Mouse (Mus musculus): ENCODE measurements around the gene Mat2a. TPM values are rescaled to one million over a fixed set of nuclear protein-coding genes. Genes with fewer than 3 reads are reported as not detected.

Gene Mat2a
- polyA plus RNA-seq, 1 experiment from 2014 or later = 463 TPM

- Histone ChIP-seq H3K27ac (ENCODE audit: low read depth, low read length) (no peak overlapping the region), H3K4me2 (no peak overlapping the region)
- peak; percentile 37 for DNase-seq (ENCODE audit: low spot score, missing footprints)
Measured at GRCm38 (mm10) chr6:72410003-72410402, 29.4 kb downstream of the Mat2a start.

GRCm38 (mm10) chr6:72409567-72409966, 29.8 kb downstream of the Mat2a start:
- Histone ChIP-seq H3K9me3 (ENCODE audit: control insufficient read depth, low read length) (no peaks in the 10 kb centered on the region), H3K36me3 (ENCODE audit: control insufficient read depth, insufficient read depth, low read length) (no peaks in the 10 kb centered on the region), H3K27ac (ENCODE audit: low read depth, low read length) (no peak overlapping the region), H3K9ac (ENCODE audit: low read length) (no peak overlapping the region), H3K4me3 (ENCODE audit: low read depth, low read length) (no peak overlapping the region), H3K27me3 (ENCODE audit: control insufficient read depth, insufficient read depth, low read length) (no peaks in the 10 kb centered on the region), H3K4me2 (no peak overlapping the region), H3K4me1 (ENCODE audit: control insufficient read depth, insufficient read depth, low read length) (peaks cover under 1% of the 10 kb centered on the region; the same call in 1 of the 2 replicates)
- ATAC-seq (ENCODE audit: low FRiP score) (no peak), DNase-seq (ENCODE audit: low spot score, missing footprints) (peak; percentile 97)
- 20% methylated on average over 3 of the region's 3 CpGs for WGBS

More at GRCm38 (mm10) chr6:72410003-72410402, 29.4 kb downstream of the Mat2a start:
- no peaks in the 10 kb centered on the region for H3K27me3 ChIP-seq (ENCODE audit: control insufficient read depth, insufficient read depth, low read length)
- H3K36me3 ChIP-seq (ENCODE audit: control insufficient read depth, insufficient read depth, low read length) = no peaks in the 10 kb centered on the region
- H3K4me3 ChIP-seq (ENCODE audit: low read depth, low read length) = no peak overlapping the region
- H3K9ac ChIP-seq (ENCODE audit: low read length) = no peak overlapping the region
- ATAC-seq (ENCODE audit: low FRiP score) = no peak
- H3K4me1 ChIP-seq (ENCODE audit: control insufficient read depth, insufficient read depth, low read length) = peaks cover 4% of the 10 kb centered on the region
- 33% methylated on average over 1 of the region's 1 CpGs for whole genome bisulfite sequencing
- H3K9me3 ChIP-seq (ENCODE audit: control insufficient read depth, low read length) = no peaks in the 10 kb centered on the region

- peak; percentile 68 for ATAC-seq (ENCODE audit: low FRiP score)
- H3K9me3 ChIP-seq (ENCODE audit: control insufficient read depth, low read length) = no peaks in the 10 kb centered on the region
- whole genome bisulfite sequencing = 3% methylated on average over 5 of the region's 5 CpGs
Measured at GRCm38 (mm10) chr6:72407119-72407518, 32.2 kb downstream of the Mat2a start.

GRCm38 (mm10) chr6:72405356-72405755, 34.0 kb downstream of the Mat2a start:
- Histone ChIP-seq H3K9me3 (ENCODE audit: control insufficient read depth, low read length) (no peaks in the 10 kb centered on the region), H3K9ac (ENCODE audit: low read length) (no peak overlapping the region), H3K4me3 (ENCODE audit: low read depth, low read length) (no peak overlapping the region), H3K36me3 (ENCODE audit: control insufficient read depth, insufficient read depth, low read length) (no peaks in the 10 kb centered on the region), H3K4me1 (ENCODE audit: control insufficient read depth, insufficient read depth, low read length) (no peaks in the 10 kb centered on the region), H3K27ac (ENCODE audit: low read depth, low read length) (no peak overlapping the region), H3K4me2 (no peak overlapping the region), H3K27me3 (ENCODE audit: control insufficient read depth, insufficient read depth, low read length) (no peaks in the 10 kb centered on the region)
- DNase-seq (ENCODE audit: low spot score, missing footprints) (peak; percentile 64), ATAC-seq (ENCODE audit: low FRiP score) (no peak)
- WGBS = 78% methylated on average over 7 of the region's 7 CpGs

More at GRCm38 (mm10) chr6:72407119-72407518, 32.2 kb downstream of the Mat2a start:
- H3K27ac ChIP-seq (ENCODE audit: low read depth, low read length) = no peak overlapping the region
- H3K4me3 ChIP-seq (ENCODE audit: low read depth, low read length) = no peak overlapping the region
- no peaks in the 10 kb centered on the region for H3K27me3 ChIP-seq (ENCODE audit: control insufficient read depth, insufficient read depth, low read length)
- H3K4me1 ChIP-seq (ENCODE audit: control insufficient read depth, insufficient read depth, low read length) = no peaks in the 10 kb centered on the region
- DNase-seq (ENCODE audit: low spot score, missing footprints) = peak; percentile 98
- H3K4me2 ChIP-seq = no peak overlapping the region
- no peak overlapping the region for H3K9ac ChIP-seq (ENCODE audit: low read length)
- no peaks in the 10 kb centered on the region for H3K36me3 ChIP-seq (ENCODE audit: control insufficient read depth, insufficient read depth, low read length)

- no peak overlapping the region for H3K4me2 ChIP-seq
- no peaks in the 10 kb centered on the region for H3K9me3 ChIP-seq (ENCODE audit: control insufficient read depth, low read length)
- no peak overlapping the region for H3K9ac ChIP-seq (ENCODE audit: low read length)
- ATAC-seq (ENCODE audit: low FRiP score) = 0 out of 2 replicates have a peak, but pooled peaks have one; percentile 35
- 26% methylated on average over 7 of the region's 7 CpGs for WGBS
- H3K4me3 ChIP-seq (ENCODE audit: low read depth, low read length) = no peak overlapping the region
- H3K27me3 ChIP-seq (ENCODE audit: control insufficient read depth, insufficient read depth, low read length) = no peaks in the 10 kb centered on the region
- no peaks in the 10 kb centered on the region for H3K36me3 ChIP-seq (ENCODE audit: control insufficient read depth, insufficient read depth, low read length)
- H3K4me1 ChIP-seq (ENCODE audit: control insufficient read depth, insufficient read depth, low read length) = no peaks in the 10 kb centered on the region
- H3K27ac ChIP-seq (ENCODE audit: low read depth, low read length) = no peak overlapping the region
- peak; percentile 97 for DNase-seq (ENCODE audit: low spot score, missing footprints)
Measured at GRCm38 (mm10) chr6:72401875-72402274, 37.5 kb downstream of the Mat2a start.

GRCm38 (mm10) chr6:72399967-72400366, 39.4 kb downstream of the Mat2a start:
- DNase-seq (ENCODE audit: low spot score, missing footprints) = peak; percentile 72
- Histone ChIP-seq H3K27me3 (ENCODE audit: control insufficient read depth, insufficient read depth, low read length) (no peaks in the 10 kb centered on the region), H3K9ac (ENCODE audit: low read length) (no peak overlapping the region), H3K36me3 (ENCODE audit: control insufficient read depth, insufficient read depth, low read length) (no peaks in the 10 kb centered on the region), H3K9me3 (ENCODE audit: control insufficient read depth, low read length) (no peaks in the 10 kb centered on the region), H3K4me2 (no peak overlapping the region), H3K4me1 (ENCODE audit: control insufficient read depth, insufficient read depth, low read length) (no peaks in the 10 kb centered on the region), H3K27ac (ENCODE audit: low read depth, low read length) (no peak overlapping the region), H3K4me3 (ENCODE audit: low read depth, low read length) (no peak overlapping the region)
- no peak for ATAC-seq (ENCODE audit: low FRiP score)
- WGBS = 53% methylated on average over 2 of the region's 2 CpGs

- DNase-seq (ENCODE audit: low spot score, missing footprints) = peak; percentile 69
- 81% methylated on average over 10 of the region's 10 CpGs for WGBS
- Histone ChIP-seq H3K27me3 (ENCODE audit: control insufficient read depth, insufficient read depth, low read length) (no peaks in the 10 kb centered on the region), H3K9me3 (ENCODE audit: control insufficient read depth, low read length) (no peaks in the 10 kb centered on the region), H3K9ac (ENCODE audit: low read length) (no peak overlapping the region), H3K27ac (ENCODE audit: low read depth, low read length) (no peak overlapping the region), H3K4me3 (ENCODE audit: low read depth, low read length) (no peak overlapping the region), H3K36me3 (ENCODE audit: control insufficient read depth, insufficient read depth, low read length) (no peaks in the 10 kb centered on the region), H3K4me2 (no peak overlapping the region), H3K4me1 (ENCODE audit: control insufficient read depth, insufficient read depth, low read length) (no peaks in the 10 kb centered on the region)
- ATAC-seq (ENCODE audit: low FRiP score) = no peak
Measured at GRCm38 (mm10) chr6:72396837-72397251, 42.5 kb downstream of the Mat2a start.

GRCm38 (mm10) chr6:72392341-72392740, 47.0 kb downstream of the Mat2a start:
- ATAC-seq (ENCODE audit: low FRiP score) = no peak

GRCm38 (mm10) chr6:72390795-72391521, 48.4 kb downstream of the Mat2a start:
- Histone ChIP-seq H3K27ac (ENCODE audit: low read depth, low read length) (no peak overlapping the region), H3K36me3 (ENCODE audit: control insufficient read depth, insufficient read depth, low read length) (no peaks in the 10 kb centered on the region), H3K9me3 (ENCODE audit: control insufficient read depth, low read length) (no peaks in the 10 kb centered on the region), H3K4me2 (peak overlapping the region; percentile 51), H3K4me1 (ENCODE audit: control insufficient read depth, insufficient read depth, low read length) (peaks cover 7% of the 10 kb centered on the region), H3K4me3 (ENCODE audit: low read depth, low read length) (peak overlapping the region; percentile 27), H3K27me3 (ENCODE audit: control insufficient read depth, insufficient read depth, low read length) (no peaks in the 10 kb centered on the region), H3K9ac (ENCODE audit: low read length) (peak overlapping the region; percentile 70)
- 12% methylated on average over 11 of the region's 12 CpGs for WGBS
- DNase-seq (ENCODE audit: low spot score, missing footprints) = peak; percentile 85
- peak; percentile 35; the same call in 1 of the 2 replicates for ATAC-seq (ENCODE audit: low FRiP score)

More at GRCm38 (mm10) chr6:72392341-72392740, 47.0 kb downstream of the Mat2a start:
- 83% methylated on average over 5 of the region's 5 CpGs for WGBS
- H3K4me2 ChIP-seq = no peak overlapping the region
- H3K27me3 ChIP-seq (ENCODE audit: control insufficient read depth, insufficient read depth, low read length) = no peaks in the 10 kb centered on the region
- H3K27ac ChIP-seq (ENCODE audit: low read depth, low read length) = no peak overlapping the region
- H3K9me3 ChIP-seq (ENCODE audit: control insufficient read depth, low read length) = no peaks in the 10 kb centered on the region
- H3K4me3 ChIP-seq (ENCODE audit: low read depth, low read length) = no peak overlapping the region
- H3K36me3 ChIP-seq (ENCODE audit: control insufficient read depth, insufficient read depth, low read length) = no peaks in the 10 kb centered on the region
- no peak overlapping the region for H3K9ac ChIP-seq (ENCODE audit: low read length)
- no peak for DNase-seq (ENCODE audit: low spot score, missing footprints)
- H3K4me1 ChIP-seq (ENCODE audit: control insufficient read depth, insufficient read depth, low read length) = peaks cover 7% of the 10 kb centered on the region

All from midbrain, embryonic 11.5 days (tissue).